Mouse (Mus musculus) myocyte (in vitro differentiated cells): ENCODE results near the gene Selenon. TPM values are rescaled to one million over a fixed set of nuclear protein-coding genes. Genes with fewer than 3 reads are reported as not detected.

Source experiments
- H3K27me3 ChIP-seq: one replicate; pipeline ENCODE4 v1.6.1; 2011; ENCODE audit not compliant: control insufficient read depth, insufficient read depth, insufficient read length
- H3K36me3 ChIP-seq: one replicate; pipeline ENCODE4 v1.6.1; 2011; ENCODE audit not compliant: control insufficient read depth, insufficient read depth
- H3K4me2 ChIP-seq: one replicate; pipeline ENCODE4 v1.6.1; 2011; ENCODE audit warnings: low read depth, control low read depth
- H3K4me3 ChIP-seq: one replicate; pipeline ENCODE4 v1.5.1; 2011; ENCODE audit warnings: mild to moderate bottlenecking, control low read depth, moderate library complexity
- H3K79me2 ChIP-seq: one replicate; pipeline ENCODE4 v1.6.1; 2011; ENCODE audit not compliant: control insufficient read depth, insufficient read depth
- H3ac ChIP-seq: one replicate; pipeline ENCODE4 v1.6.1; 2011; ENCODE audit not compliant: control insufficient read depth, insufficient read length
- CEBPB ChIP-seq: IDR thresholded peaks from 2 replicates; pipeline ENCODE4 v1.6.1; 2011; ENCODE audit warnings: mild to moderate bottlenecking, moderate library complexity; ENCODE audit not compliant: poor library complexity, insufficient read depth, severe bottlenecking
- E2F4 ChIP-seq: IDR thresholded peaks from one replicate; pipeline ENCODE4 v1.6.1; 2011; ENCODE audit warnings: mild to moderate bottlenecking, control low read depth, moderate library complexity; ENCODE audit not compliant: insufficient read depth
- MAX ChIP-seq: IDR thresholded peaks from one replicate; pipeline ENCODE4 v1.6.1; 2011; ENCODE audit warnings: low read depth, mild to moderate bottlenecking, control low read depth
- MYOD1 ChIP-seq, 3 experiments: IDR thresholded peaks; one replicate each; pipeline ENCODE4 v1.6.1; 2011; ENCODE audit warnings: control low read depth in 2 of 3, low read depth in 2 of 3, mild to moderate bottlenecking in 2 of 3, moderate library complexity in 1 of 3; ENCODE audit not compliant: insufficient read length in 2 of 3, control insufficient read depth in 1 of 3
- MYOG ChIP-seq, 3 experiments: IDR thresholded peaks; one replicate each; pipeline ENCODE4 v1.6.1; 2011; ENCODE audit warnings: control low read depth in 2 of 3, low read depth in 2 of 3, mild to moderate bottlenecking in 2 of 3; ENCODE audit not compliant: insufficient read length in 2 of 3, control insufficient read depth in 1 of 3, insufficient read depth in 1 of 3
- POLR2A ChIP-seq: IDR thresholded peaks from one replicate; pipeline ENCODE4 v1.6.1; 2011; ENCODE audit warnings: low read depth, mild to moderate bottlenecking, control low read depth, moderate library complexity; ENCODE audit not compliant: insufficient read length
- POLR2AphosphoS2 ChIP-seq: IDR thresholded peaks from one replicate; pipeline ENCODE4 v1.6.1; 2011; ENCODE audit warnings: low read depth, control low read depth; ENCODE audit not compliant: insufficient read length
- REST ChIP-seq: IDR thresholded peaks from one replicate; pipeline ENCODE4 v1.6.1; 2011; ENCODE audit warnings: mild to moderate bottlenecking, control low read depth, moderate library complexity; ENCODE audit not compliant: insufficient read depth, insufficient read length
- SRF ChIP-seq: IDR thresholded peaks from one replicate; pipeline ENCODE4 v1.6.1; 2011; ENCODE audit warnings: low read depth; ENCODE audit not compliant: control insufficient read depth, insufficient read length
- TCF12 ChIP-seq: IDR thresholded peaks from one replicate; pipeline ENCODE4 v1.6.1; 2011; ENCODE audit warnings: mild to moderate bottlenecking, control low read depth; ENCODE audit not compliant: poor library complexity, insufficient read depth, severe bottlenecking
- TCF3 ChIP-seq: IDR thresholded peaks from one replicate; pipeline ENCODE4 v1.6.1; 2011; ENCODE audit warnings: low read depth, control low read depth; ENCODE audit not compliant: insufficient read length
- USF1 ChIP-seq: IDR thresholded peaks from one replicate; pipeline ENCODE4 v1.6.1; 2011; ENCODE audit warnings: low read depth, mild to moderate bottlenecking, control low read depth, moderate library complexity
- polyA plus RNA-seq: library from polyadenylated mRNA; unstranded; fragments of >200 nt; fragmentation: generic; extraction: Trizol; gene quantifications from one replicate; pipeline ENCODE4 v1.2.1, GENCODE M21; 2012; ENCODE audit warnings: missing spikeins

The Selenon gene
- polyA plus RNA-seq, 1 experiment, result 35.7 TPM

DNA sequence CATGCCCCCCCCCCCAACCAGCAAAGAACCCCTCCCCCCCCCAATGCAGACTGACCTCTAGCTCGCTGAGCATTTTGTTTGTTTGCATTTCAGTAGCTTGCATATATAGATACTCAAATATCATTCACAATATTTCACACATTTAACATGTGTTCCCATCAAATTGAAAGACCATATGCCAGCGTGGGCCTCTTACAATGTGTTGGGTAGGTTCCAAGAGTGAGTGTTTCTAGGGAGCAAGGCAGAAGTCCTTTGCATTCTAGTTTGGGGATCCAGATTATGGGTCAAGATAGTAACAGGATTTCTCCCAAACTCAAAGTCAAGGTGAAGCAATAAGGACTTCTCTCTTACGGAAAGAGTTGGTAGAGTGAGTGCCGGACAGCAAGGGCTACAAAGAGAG, 33.4 kb downstream of the Selenon start:
- no peak overlapping the region for H3K4me2 ChIP-seq
- TF ChIP-seq POLR2A, result no peak
- TF ChIP-seq POLR2AphosphoS2, result no peak
- TF ChIP-seq E2F4, result no peak
- TF ChIP-seq TCF3, result no peak
- no peak for TF ChIP-seq USF1
- TF ChIP-seq CEBPB, result no peak
- TF ChIP-seq MAX, result no peak
- no peak for TF ChIP-seq TCF12
- no peak for TF ChIP-seq MYOD1 (IDR thresholded peaks at IDR 0.05; ENCODE audit: control insufficient read depth in 1 of 3, insufficient read length in 2 of 3, low read depth in 2 of 3)
- no peak for TF ChIP-seq MYOG (IDR thresholded peaks at IDR 0.05; ENCODE audit: control insufficient read depth in 1 of 3, insufficient read depth in 1 of 3, insufficient read length in 2 of 3, low read depth in 2 of 3)
- TF ChIP-seq SRF, result no peak
- TF ChIP-seq REST, result no peak

DNA sequence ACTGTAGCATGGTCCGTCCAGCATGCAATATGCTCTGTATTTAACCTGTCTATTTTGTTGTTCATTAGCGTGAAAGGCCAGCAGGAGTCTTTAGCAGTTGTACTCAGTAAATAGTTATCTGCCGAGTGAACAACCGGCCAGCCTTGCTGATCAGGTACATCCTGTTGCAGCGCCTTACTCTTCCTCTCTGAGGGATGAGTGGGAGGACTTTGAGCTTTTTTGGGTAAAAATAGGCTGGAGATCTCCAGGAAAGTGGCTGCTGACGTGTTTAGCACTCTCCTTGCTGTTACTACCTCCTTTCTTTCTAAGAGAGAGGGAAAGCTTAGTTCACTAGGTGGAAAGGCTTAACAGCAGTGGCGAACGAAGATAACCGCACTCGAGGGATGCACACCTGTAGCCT, 34.2 kb downstream of the Selenon start:
- TF ChIP-seq CEBPB (no peak), REST (no peak), USF1 (no peak), POLR2AphosphoS2 (no peak), TCF12 (no peak), E2F4 (no peak), TCF3 (no peak), MAX (no peak), POLR2A (no peak), SRF (no peak), MYOD1 (IDR thresholded peaks at IDR 0.05; ENCODE audit: control insufficient read depth in 1 of 3, insufficient read length in 2 of 3, low read depth in 2 of 3) (no peak)
- Histone ChIP-seq H3K27me3 (no peaks in the 10 kb centered on the region), H3ac (no peak overlapping the region), H3K4me3 (no peak overlapping the region), H3K36me3 (no peaks in the 10 kb centered on the region), H3K4me2 (no peak overlapping the region), H3K79me2 (peaks cover 37% of the 10 kb centered on the region)

More for the DNA sequence above, 33.4 kb downstream of the Selenon start:
- Histone ChIP-seq H3K36me3 (no peaks in the 10 kb centered on the region), H3ac (no peak overlapping the region), H3K79me2 (peaks cover 36% of the 10 kb centered on the region), H3K27me3 (no peaks in the 10 kb centered on the region), H3K4me3 (no peak overlapping the region)

DNA sequence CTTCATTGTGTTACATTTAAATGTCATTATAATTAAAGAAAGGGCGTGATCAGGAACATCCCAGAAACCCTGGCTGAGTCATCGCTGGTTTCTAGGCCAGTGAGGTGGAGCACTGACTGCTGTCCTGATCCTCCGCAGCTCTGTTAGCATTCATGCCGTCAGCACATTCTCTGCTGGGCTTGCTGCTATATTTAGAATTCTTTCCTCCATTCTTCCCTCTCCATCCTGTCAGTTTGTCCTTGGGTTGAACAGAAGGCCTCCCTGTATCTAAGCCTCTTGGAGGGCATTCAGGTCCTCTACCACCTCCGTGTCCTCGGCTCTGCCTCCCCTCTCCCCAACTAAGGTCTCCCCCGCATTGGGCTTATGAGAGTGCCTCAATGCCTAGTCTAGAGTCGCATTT, 35.0 kb downstream of the Selenon start:
- TF ChIP-seq CEBPB, result no peak
- TF ChIP-seq POLR2AphosphoS2, result no peak
- TF ChIP-seq E2F4, result no peak
- TF ChIP-seq POLR2A, result no peak
- no peak for TF ChIP-seq MAX
- no peak for TF ChIP-seq TCF12
- TF ChIP-seq USF1, result no peak
- no peak for TF ChIP-seq MYOG (IDR thresholded peaks at IDR 0.05; ENCODE audit: control insufficient read depth in 1 of 3, insufficient read depth in 1 of 3, insufficient read length in 2 of 3, low read depth in 2 of 3)
- no peak for TF ChIP-seq REST
- no peak for TF ChIP-seq TCF3
- Histone ChIP-seq H3K27me3 (no peaks in the 10 kb centered on the region), H3K4me2 (peak overlapping the region; percentile 31), H3K79me2 (peaks cover 37% of the 10 kb centered on the region), H3K4me3 (no peak overlapping the region), H3K36me3 (no peaks in the 10 kb centered on the region), H3ac (no peak overlapping the region)

DNA sequence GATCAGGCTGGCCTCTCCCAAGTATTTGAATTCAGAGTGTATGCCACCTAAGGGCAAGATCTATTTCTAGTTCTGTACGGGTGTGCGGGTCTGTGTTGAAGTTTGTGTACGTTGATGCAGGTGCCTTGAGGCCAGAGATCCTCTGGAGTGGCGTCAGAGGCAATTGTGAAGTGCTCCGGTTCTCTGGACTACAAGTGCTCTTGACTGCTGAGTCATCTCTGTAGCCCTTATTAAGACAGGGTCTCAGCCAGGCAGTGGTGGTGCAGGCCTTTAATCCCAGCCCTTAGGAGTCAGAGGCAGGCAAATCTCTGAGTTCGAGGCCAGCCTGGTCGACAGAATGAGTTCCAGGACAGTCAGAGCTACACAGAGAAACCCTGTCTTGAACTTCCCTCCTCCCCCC, 36.4 kb downstream of the Selenon start:
- TF ChIP-seq REST (no peak), TCF3 (no peak), MYOG (IDR thresholded peaks at IDR 0.05; ENCODE audit: control insufficient read depth in 1 of 3, insufficient read depth in 1 of 3, insufficient read length in 2 of 3, low read depth in 2 of 3) (no peak), CEBPB (no peak), USF1 (no peak), POLR2A (no peak)
- Histone ChIP-seq H3K4me3 (no peak overlapping the region), H3K36me3 (no peaks in the 10 kb centered on the region), H3K27me3 (no peaks in the 10 kb centered on the region), H3K79me2 (peaks cover 38% of the 10 kb centered on the region), H3ac (no peak overlapping the region), H3K4me2 (no peak overlapping the region)

DNA sequence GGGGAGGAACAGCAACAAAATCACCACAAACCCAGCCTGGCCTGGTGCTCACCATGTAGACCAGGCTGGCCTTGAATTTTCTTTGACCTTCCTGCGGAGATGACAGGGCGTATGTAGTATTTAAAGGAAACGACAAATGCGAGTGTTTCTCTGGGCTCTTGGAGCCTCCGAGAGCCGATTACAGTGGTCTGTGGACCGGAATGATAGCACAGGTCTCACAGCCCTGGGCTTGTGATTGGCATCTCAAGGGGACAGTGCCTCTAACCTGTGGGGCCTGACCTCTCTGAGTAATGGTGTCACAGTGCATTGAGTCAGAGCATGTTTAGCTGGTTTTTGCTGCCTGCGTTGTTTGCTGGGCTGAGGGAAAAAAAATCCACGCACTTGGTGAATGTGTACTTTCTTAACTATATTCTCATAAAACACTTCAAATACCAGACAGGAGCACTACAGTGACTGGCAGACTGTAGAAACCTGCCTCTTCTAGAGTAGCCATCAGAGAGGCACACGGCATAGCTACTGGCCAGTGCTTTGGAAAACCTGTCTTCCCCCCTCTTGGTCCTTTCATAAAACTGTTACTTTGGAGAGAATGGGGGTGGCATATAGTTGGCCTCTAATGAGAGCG, 37.5 kb downstream of the Selenon start:
- H3ac ChIP-seq, result no peak overlapping the region
- TF ChIP-seq MAX, result no peak
- no peak for TF ChIP-seq POLR2A
- TF ChIP-seq TCF3, result no peak
- TF ChIP-seq MYOG (IDR thresholded peaks at IDR 0.05; ENCODE audit: control insufficient read depth in 1 of 3, insufficient read depth in 1 of 3, insufficient read length in 2 of 3, low read depth in 2 of 3), result no peak
- H3K79me2 ChIP-seq, result peaks cover 34% of the 10 kb centered on the region
- H3K27me3 ChIP-seq, result no peaks in the 10 kb centered on the region
- no peak overlapping the region for H3K4me3 ChIP-seq
- H3K4me2 ChIP-seq, result no peak overlapping the region
- H3K36me3 ChIP-seq, result no peaks in the 10 kb centered on the region
